Mouse (Mus musculus): Measurements from ENCODE around the gene Filip1.

Gene Filip1

GRCm38 (mm10) chr9:79978228-79979024 is 34.2 kb downstream of the Filip1 start:
- DNase-seq: no peak

- peak; percentile 28 for DNase-seq
Measured at GRCm38 (mm10) chr9:79977549-79977971, 35.1 kb downstream of the Filip1 start.

- no peak for DNase-seq
Measured at GRCm38 (mm10) chr9:79976789-79977188, 35.9 kb downstream of the Filip1 start.

GRCm38 (mm10) chr9:79975121-79975520 is 37.5 kb downstream of the Filip1 start:
- DNase-seq: no peak

GRCm38 (mm10) chr9:79973582-79973981 is 39.1 kb downstream of the Filip1 start:
- no peak for DNase-seq

GRCm38 (mm10) chr9:79972705-79973104 is 39.9 kb downstream of the Filip1 start:
- DNase-seq: no peak

- DNase-seq: no peak
Measured at GRCm38 (mm10) chr9:79971619-79972018, 41.0 kb downstream of the Filip1 start.

- DNase-seq: no peak
Measured at GRCm38 (mm10) chr9:79970659-79971118, 42.0 kb downstream of the Filip1 start.

GRCm38 (mm10) chr9:79969544-79969943 is 43.1 kb downstream of the Filip1 start:
- DNase-seq: no peak

- DNase-seq: no peak
Measured at GRCm38 (mm10) chr9:79966711-79967487, 45.8 kb downstream of the Filip1 start.

- DNase-seq: no peak
Measured at GRCm38 (mm10) chr9:79965600-79966392, 46.9 kb downstream of the Filip1 start.

- DNase-seq: no peak
Measured at GRCm38 (mm10) chr9:79965003-79965402, 47.6 kb downstream of the Filip1 start.

- peak; percentile 22 for DNase-seq
Measured at GRCm38 (mm10) chr9:79961630-79962285, 50.9 kb downstream of the Filip1 start.

GRCm38 (mm10) chr9:79960453-79960852 is 52.2 kb downstream of the Filip1 start:
- DNase-seq: no peak

- DNase-seq: no peak
Measured at GRCm38 (mm10) chr9:79958395-79958794, 54.3 kb downstream of the Filip1 start.

- DNase-seq: no peak
Measured at GRCm38 (mm10) chr9:79954944-79955343, 57.7 kb downstream of the Filip1 start.

GRCm38 (mm10) chr9:79951984-79952383 is 60.7 kb downstream of the Filip1 start:
- no peak for DNase-seq

GRCm38 (mm10) chr9:79951339-79951738 is 61.3 kb downstream of the Filip1 start:
- no peak for DNase-seq

- DNase-seq: no peak
Measured at GRCm38 (mm10) chr9:79950666-79951065, 62.0 kb downstream of the Filip1 start.

GRCm38 (mm10) chr9:79950038-79950437 is 62.6 kb downstream of the Filip1 start:
- DNase-seq: no peak

GRCm38 (mm10) chr9:79948376-79948775 is 64.3 kb downstream of the Filip1 start:
- DNase-seq: no peak

- DNase-seq: no peak
Measured at GRCm38 (mm10) chr9:79947973-79948372, 64.7 kb downstream of the Filip1 start.

GRCm38 (mm10) chr9:79947414-79947813 is 65.2 kb downstream of the Filip1 start:
- no peak for DNase-seq

All from right cerebral cortex, postnatal 25 days (tissue).